Mouse (Mus musculus) liver, postnatal 0 days (tissue): ENCODE data around the gene Cdk8.

Experiments
- CTCF ChIP-seq: sonication (generic); IDR thresholded peaks from 2 replicates; pipeline ENCODE4 v1.5.1; 2016; ENCODE audit warnings: antibody characterized with exemption, low read depth
- EP300 ChIP-seq: IDR thresholded peaks from 2 replicates; pipeline ENCODE4 v1.6.1; 2016; ENCODE audit warnings: antibody characterized with exemption, low read depth, mild to moderate bottlenecking

- TF ChIP-seq EP300 (no peak), CTCF (no peak)
Observed at GRCm38 (mm10) chr5:146199073-146199472, 32.0 kb upstream of the Cdk8 start.
